Mouse (Mus musculus) heart, adult 8-10 months (tissue): Measurements from ENCODE around the gene Avpi1. TPM values are rescaled to one million over a fixed set of nuclear protein-coding genes. Genes with fewer than 3 reads are reported as not detected.
"Not testable (repeated sequence)": the region's sequence is repeated elsewhere in the genome, so short reads cannot be mapped to it uniquely, and the experiment has no call there.

Experiments
- DNase-seq: peaks from one replicate; pipeline ENCODE4 v3.0.0; 2022; ENCODE audit warnings: low spot score
- total RNA-seq, 4 experiments: library from RNA; stranded (reverse); gene quantifications; 2 replicates each; pipeline ENCODE4 v1.2.4; 2022

Avpi1 gene
- total RNA-seq, 4 experiments from 2014 or later: 11.1 to 16.5 (median 13.6) TPM

GRCm38 (mm10) chr19:42115783-42116335 lies 13.0 kb downstream of the Avpi1 start:
- DNase-seq: no peak

GRCm38 (mm10) chr19:42104681-42105080 lies 24.2 kb downstream of the Avpi1 start:
- DNase-seq: no peak

DNA sequence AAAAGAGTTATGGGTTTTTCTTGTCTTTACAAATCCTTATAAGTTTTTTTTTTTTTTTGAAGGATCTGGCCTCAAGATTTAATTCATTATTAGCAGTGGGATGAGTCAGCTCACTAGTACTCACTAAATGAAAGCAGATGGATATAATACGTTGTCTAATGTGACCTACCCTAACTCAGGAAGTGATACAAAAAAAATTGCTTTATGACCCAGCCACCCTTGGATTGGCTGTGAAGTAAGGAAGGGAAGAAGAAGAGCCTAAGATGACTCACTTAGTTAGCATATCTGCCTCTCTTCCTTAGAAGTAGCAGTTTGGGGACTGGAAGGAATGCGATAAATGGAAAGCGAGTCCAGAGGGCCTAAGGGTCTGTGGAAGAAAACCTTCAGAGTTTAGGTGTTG lies 29.5 kb downstream of the Avpi1 start:
- DNase-seq: no peak

- DNase-seq: no peak
These were observed 38.2 kb downstream of the Avpi1 start for GRCm38 (mm10) chr19:42090637-42091141.

DNA sequence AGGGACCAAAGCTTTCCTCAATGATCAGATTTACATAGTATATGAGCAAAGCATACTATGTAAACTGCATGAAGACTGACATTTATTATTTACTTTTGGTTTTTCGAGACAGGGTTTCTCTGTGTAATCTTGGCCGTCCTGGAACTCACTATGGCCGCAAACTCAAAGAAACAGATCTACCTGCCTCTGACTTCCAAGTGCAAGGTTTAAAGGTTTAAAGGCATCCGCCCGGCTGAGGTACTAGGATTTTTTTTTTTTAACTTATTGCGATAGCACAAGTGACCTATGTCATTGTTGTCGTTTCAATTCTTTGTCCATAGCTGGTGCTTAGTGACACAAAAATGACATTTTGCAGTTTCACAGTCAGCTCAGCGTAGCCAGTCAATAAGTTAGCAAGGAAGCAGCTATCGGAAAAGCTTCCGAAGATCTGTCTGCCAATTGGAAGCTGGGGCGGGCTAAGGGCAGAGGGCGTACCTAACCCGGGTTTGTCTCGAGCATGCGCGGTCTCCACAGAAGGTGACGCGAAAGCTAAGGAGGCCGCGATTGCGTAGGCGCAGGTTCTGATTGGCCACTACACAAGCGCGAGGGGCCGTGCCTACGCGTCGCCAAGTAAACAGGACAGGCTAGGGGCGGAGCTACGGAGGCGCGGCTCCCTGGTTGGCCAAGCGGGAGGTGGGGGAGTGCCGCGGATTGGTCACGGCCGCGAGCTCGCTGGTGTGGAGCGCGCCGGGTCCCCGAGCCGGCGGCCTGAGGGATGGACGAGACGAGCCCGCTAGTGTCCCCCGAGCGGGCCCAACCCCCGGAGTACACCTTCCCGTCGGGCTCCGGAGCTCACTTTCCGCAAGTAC lies 38.9 kb downstream of the Avpi1 start, which contains the start of gene Pi4k2a:
Pi4k2a (plus strand) TSS at position 723 of the 848 bp plus-strand sequence.
- peak; percentile 100 for DNase-seq

DNA sequence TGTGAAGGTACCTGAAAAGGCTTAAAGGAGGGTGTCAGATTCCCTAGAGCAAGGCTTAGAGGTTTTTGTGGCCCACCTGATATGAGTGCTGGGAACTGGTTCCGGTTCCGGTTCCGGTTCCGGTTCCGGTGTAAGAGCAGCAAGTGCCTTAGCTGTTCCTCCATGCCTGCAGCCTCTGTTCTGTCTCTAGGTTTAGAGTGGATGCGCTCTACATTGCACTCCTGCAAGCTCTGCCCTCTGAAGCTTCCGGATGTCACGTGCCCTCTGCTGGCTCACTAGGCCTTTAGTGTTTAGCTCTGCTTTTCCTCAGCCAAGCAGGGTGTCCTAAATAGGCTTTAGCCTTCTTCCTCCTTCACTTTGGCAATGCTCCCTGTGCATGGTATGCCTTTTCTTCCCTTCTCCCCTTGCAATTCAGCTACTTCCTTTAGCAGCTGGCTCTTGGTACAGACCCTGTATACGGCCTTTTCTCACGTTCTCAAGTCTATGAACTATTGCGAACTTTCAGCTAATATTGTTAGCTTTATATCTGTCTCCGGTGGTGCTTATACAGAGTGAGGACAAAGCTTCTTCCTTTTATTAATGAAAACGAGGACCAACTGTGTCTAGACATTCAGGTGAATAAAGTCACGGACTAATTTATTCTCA lies 39.6 kb downstream of the Avpi1 start:
- peak; percentile 64 for DNase-seq

GRCm38 (mm10) chr19:42086166-42086565 lies 42.7 kb downstream of the Avpi1 start, which contains the start of gene Morn4:
Gene Morn4, minus strand, starts transcription at chr19:42086357.
- peak; percentile 43 for DNase-seq

GRCm38 (mm10) chr19:42085690-42086089 lies 43.2 kb downstream of the Avpi1 start:
- DNase-seq: no peak

GRCm38 (mm10) chr19:42081613-42082012 lies 47.2 kb downstream of the Avpi1 start:
- not testable (repeated sequence) for DNase-seq

DNA sequence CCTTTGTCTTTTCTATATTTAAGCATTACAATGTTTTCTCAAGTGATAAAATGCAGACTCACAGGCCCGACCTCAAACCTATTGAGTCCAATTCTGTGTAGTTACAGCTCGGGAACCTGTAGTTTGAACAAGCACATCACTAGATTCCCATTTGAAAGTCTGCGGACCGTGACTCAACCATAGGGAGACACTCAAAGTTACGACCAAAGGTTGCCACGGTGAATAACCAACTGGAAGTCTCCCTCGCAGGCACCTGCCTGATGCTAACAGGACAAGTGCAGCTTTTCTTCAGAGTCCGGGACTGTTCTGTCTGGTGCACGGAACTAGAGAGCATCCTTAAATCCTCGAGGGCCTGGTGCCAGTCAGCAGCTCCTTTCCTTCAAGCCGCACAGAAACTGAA lies 48.4 kb downstream of the Avpi1 start:
- DNase-seq: no peak

- no peak for DNase-seq
These were observed 48.9 kb downstream of the Avpi1 start for GRCm38 (mm10) chr19:42079950-42080349.

DNA sequence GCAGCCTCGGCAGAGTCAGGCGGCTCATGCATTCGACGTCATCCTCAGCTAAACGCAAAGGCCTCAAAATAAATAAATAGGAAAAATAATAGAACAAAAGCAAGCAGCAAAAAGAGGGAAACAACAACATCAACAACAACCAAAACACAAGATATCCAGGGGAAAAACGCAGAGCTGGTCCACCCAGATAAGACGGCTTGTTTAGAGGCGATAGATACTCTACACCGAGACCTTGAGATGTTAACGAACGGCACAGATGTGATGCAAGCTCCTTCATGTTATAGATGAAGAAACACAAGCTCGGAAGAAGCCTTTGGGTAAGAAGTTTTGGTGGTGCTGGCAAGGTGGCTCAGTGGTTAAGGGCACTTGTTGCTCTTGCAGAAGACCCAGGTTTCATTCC lies 49.9 kb downstream of the Avpi1 start:
- no peak for DNase-seq

DNA sequence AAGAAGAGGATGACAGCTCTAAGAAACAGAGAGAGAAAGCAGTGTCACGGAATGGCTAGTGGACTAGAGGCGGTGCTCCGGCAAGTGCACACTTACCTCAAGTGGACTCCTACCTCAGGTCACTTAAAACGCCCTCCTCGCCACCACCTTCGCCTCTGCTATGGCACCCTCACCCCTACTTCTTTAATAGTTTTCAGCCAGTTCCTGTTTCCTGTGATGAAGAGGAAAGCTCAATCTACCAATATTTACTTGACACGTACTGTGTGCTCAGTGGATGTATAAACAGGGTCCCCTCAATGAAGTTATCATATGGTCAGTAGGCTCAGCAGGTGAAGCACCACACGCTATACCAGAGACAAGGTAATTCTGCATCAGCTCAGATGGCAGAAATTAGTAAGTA lies 50.3 kb downstream of the Avpi1 start:
- DNase-seq: no peak

DNA sequence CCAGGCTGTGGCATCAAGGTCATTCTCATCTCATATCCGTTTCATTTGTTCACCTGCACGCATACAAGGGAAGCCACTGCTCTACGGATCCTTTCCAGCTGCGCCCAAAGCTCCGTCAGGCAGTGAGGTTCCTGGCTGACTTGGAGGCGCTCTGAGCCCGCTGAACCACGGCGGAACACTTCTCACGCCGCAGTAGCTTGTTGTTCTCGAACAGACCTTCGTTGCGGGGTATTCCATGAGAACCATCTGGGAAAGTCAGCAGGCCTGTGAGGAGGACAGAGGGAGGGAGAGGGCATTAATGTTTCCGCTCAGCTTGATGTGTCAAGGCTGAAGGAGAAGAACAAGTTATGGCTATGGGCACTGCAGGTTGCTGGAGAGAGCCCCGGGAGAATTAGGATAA lies 52.9 kb downstream of the Avpi1 start:
- DNase-seq: no peak

GRCm38 (mm10) chr19:42075051-42075450 lies 53.8 kb downstream of the Avpi1 start:
- DNase-seq: peak; percentile 13

Other genes starting within 250 kb of the Avpi1 start
- 10 to 100 TPM; 16.4 to 18.7 (median 18.5) TPM for gene Rrp12, start 232.9 kb downstream of the Avpi1 start, total RNA-seq
- gene Pgam1, start 217.1 kb downstream of the Avpi1 start, total RNA-seq: 100 to 1,000 TPM in 3 of 4 experiments, 10 to 100 TPM in 1; 94.6 to 149 (median 113) TPM
- 10 to 100 TPM; 11.9 to 14.7 (median 13.7) TPM for gene Exosc1, start 195.6 kb downstream of the Avpi1 start, total RNA-seq
- gene Zdhhc16, start 195.6 kb downstream of the Avpi1 start, total RNA-seq: 10 to 100 TPM; 12.4 to 14.1 (median 13.1) TPM
- 10 to 100 TPM; 16.0 to 23.9 (median 20.6) TPM for gene Mms19, start 147.9 kb downstream of the Avpi1 start, total RNA-seq
- 10 to 100 TPM; 15.9 to 18.2 (median 16.5) TPM for gene Ubtd1, start 147.3 kb downstream of the Avpi1 start, total RNA-seq
- under 1 TPM in 3 of 4 experiments, not detected in 1; 0.49 to 0.63 (median 0.53) TPM for gene Ankrd2, start 93.1 kb downstream of the Avpi1 start, total RNA-seq
- 1 to 10 TPM in 3 of 4 experiments, under 1 TPM in 1; 0.92 to 2.5 (median 1.5) TPM for gene Hoga1, start 83.4 kb downstream of the Avpi1 start, total RNA-seq
- gene 4933411K16Rik, start 76.8 kb downstream of the Avpi1 start, total RNA-seq: under 1 TPM in 2 of 4 experiments, not detected in 2; 0.22 to 0.31 TPM
- 1 to 10 TPM; 2.2 to 4.0 (median 2.4) TPM for gene Morn4, start 42.7 kb downstream of the Avpi1 start, total RNA-seq
- 10 to 100 TPM; 17.7 to 23.2 (median 22.2) TPM for gene Pi4k2a, start 38.6 kb downstream of the Avpi1 start, total RNA-seq
- 10 to 100 TPM; 19.4 to 22.3 (median 20.0) TPM for gene Marveld1, start 18.3 kb upstream of the Avpi1 start, total RNA-seq
- gene Zfyve27, start 34.9 kb upstream of the Avpi1 start, total RNA-seq: 10 to 100 TPM; 16.8 to 25.4 (median 21.6) TPM
- 10 to 100 TPM in 1 of 4 experiments, 1 to 10 TPM in 3; 5.6 to 11.1 (median 6.1) TPM for gene Sfrp5, start 73.2 kb upstream of the Avpi1 start, total RNA-seq
- 1 to 10 TPM in 1 of 4 experiments, under 1 TPM in 3; 0.46 to 1.0 (median 0.75) TPM for gene Golga7b, start 118.5 kb upstream of the Avpi1 start, total RNA-seq